Mouse (Mus musculus) neural tube, embryonic 13.5 days (tissue): ENCODE measurements around the gene Kcnk3. TPM values are rescaled to one million over a fixed set of nuclear protein-coding genes. Genes with fewer than 3 reads are reported as not detected.
A peak's percentile ranks its signal among the peaks of the same experiment; 100 is the strongest.

Experiments used
- ATAC-seq: fragments of 200-750 bp; cut with Nextera tagmentation; 2 replicates; pipeline ENCODE4 v1.8.0; 2017; ENCODE audit warnings: low read depth, mild to moderate bottlenecking, moderate TSS enrichment, moderate library complexity
- H3K27ac ChIP-seq: fragments of 300-500 bp; sonication (generic); replicated peaks from 2 replicates; pipeline ENCODE4 v1.5.1; 2015; ENCODE audit warnings: moderate library complexity, mild to moderate bottlenecking, inconsistent platforms
- H3K27me3 ChIP-seq: fragments of 300-500 bp; sonication (generic); 2 replicates; pipeline ENCODE4 v1.6.1; 2015; ENCODE audit warnings: mild to moderate bottlenecking, inconsistent platforms
- H3K36me3 ChIP-seq: fragments of 300-500 bp; sonication (generic); 2 replicates; pipeline ENCODE4 v1.6.1; 2015; ENCODE audit warnings: mild to moderate bottlenecking, inconsistent platforms
- H3K4me1 ChIP-seq: fragments of 300-500 bp; sonication (generic); replicated peaks from 2 replicates; pipeline ENCODE4 v1.6.1; 2015; ENCODE audit warnings: inconsistent platforms
- H3K4me2 ChIP-seq: fragments of 300-500 bp; sonication (generic); 2 replicates; pipeline ENCODE4 v1.6.1; 2015; ENCODE audit warnings: inconsistent platforms, mild to moderate bottlenecking, moderate library complexity
- H3K4me3 ChIP-seq: fragments of 300-500 bp; sonication (generic); 2 replicates; pipeline ENCODE4 v1.5.1; 2015; ENCODE audit warnings: mild to moderate bottlenecking, inconsistent platforms
- H3K9ac ChIP-seq: fragments of 300-500 bp; sonication (generic); 2 replicates; pipeline ENCODE4 v1.6.1; 2015; ENCODE audit warnings: moderate library complexity, mild to moderate bottlenecking, inconsistent platforms
- H3K9me3 ChIP-seq: fragments of 300-500 bp; sonication (generic); 2 replicates; pipeline ENCODE4 v1.6.1; 2016; ENCODE audit warnings: inconsistent platforms
- WGBS: fragments of 180-500 bp; shearing (Covaris S2); methylation state at CpG from one replicate; pipeline ENCODE4 v1.1.7; 2015; 5-methylcytosine and 5-hydroxymethylcytosine counted together
- polyA plus RNA-seq: library from polyadenylated mRNA; unstranded; fragments of >200 nt; fragmentation: Nextera tagmentation; extraction: Ambion mirVana; gene quantifications from 2 replicates; pipeline ENCODE4 v1.2.1, GENCODE M21; 2015

Kcnk3 gene
- polyA plus RNA-seq, 1 experiment from 2014 or later: 6.1 TPM

DNA sequence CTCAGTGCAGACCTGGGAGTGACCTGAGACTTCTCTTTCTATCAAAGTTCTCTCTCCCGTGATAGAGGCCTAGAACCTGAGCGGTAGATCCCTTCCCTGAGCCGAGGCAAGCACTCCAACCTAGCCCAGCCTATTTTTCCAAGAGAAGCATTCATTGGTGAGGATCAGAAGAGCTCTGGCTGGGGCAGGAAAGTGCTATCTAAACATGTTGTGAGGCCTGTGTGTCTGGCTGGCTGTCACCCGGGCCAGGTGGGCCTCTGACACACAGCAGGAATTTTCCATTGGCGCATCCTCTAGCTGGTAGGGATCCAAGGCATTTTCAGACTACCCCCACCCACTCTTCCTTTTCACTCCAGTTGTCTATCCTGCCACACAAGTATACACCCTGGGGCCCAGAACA is 16.1 kb upstream of the Kcnk3 start:
- Histone ChIP-seq H3K27me3 (no peaks in the 10 kb centered on the region), H3K9me3 (no peaks in the 10 kb centered on the region), H3K4me2 (no peak overlapping the region), H3K4me3 (no peak overlapping the region), H3K9ac (no peak overlapping the region), H3K4me1 (no peaks in the 10 kb centered on the region), H3K36me3 (no peaks in the 10 kb centered on the region), H3K27ac (no peak overlapping the region)
- 82% methylated on average over 5 of the region's 5 CpGs for WGBS
- ATAC-seq: no peak

DNA sequence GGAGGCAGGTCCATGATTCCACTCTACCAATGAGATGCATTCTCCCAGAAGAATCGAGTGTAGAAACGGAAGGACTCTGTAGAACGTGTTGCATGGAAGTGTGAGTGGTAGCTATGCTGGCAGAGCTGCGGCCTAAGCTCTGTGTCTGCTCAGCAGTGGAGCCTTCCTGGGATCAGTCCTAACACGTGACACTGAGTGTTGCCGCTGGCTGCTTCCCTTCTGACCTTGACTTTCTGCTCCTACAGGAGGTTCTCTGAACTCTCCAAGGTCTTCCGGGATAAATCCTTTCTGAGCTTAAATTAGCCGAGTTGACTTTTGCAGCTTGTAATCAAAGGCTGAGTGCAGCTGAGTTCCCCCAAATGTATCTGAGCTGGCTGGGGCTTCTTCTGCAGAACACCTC is 13.6 kb upstream of the Kcnk3 start:
- Histone ChIP-seq H3K9me3 (no peaks in the 10 kb centered on the region), H3K9ac (no peak overlapping the region), H3K27me3 (no peaks in the 10 kb centered on the region), H3K4me1 (no peaks in the 10 kb centered on the region), H3K36me3 (no peaks in the 10 kb centered on the region), H3K4me2 (no peak overlapping the region), H3K27ac (no peak overlapping the region), H3K4me3 (no peak overlapping the region)
- ATAC-seq: no peak
- 91% methylated on average over 8 of the region's 8 CpGs for WGBS

- no peaks in the 10 kb centered on the region for H3K36me3 ChIP-seq
- H3K9me3 ChIP-seq: no peaks in the 10 kb centered on the region
- ATAC-seq: no peak
- WGBS: 83% methylated on average over 7 of the region's 7 CpGs
- no peak overlapping the region for H3K9ac ChIP-seq
- no peak overlapping the region for H3K4me2 ChIP-seq
- no peaks in the 10 kb centered on the region for H3K4me1 ChIP-seq
- H3K27me3 ChIP-seq: no peaks in the 10 kb centered on the region
- no peak overlapping the region for H3K4me3 ChIP-seq
- no peak overlapping the region for H3K27ac ChIP-seq
Observed at GRCm38 (mm10) chr5:30576233-30576632, 11.7 kb upstream of the Kcnk3 start.

GRCm38 (mm10) chr5:30577251-30577650 is 10.7 kb upstream of the Kcnk3 start:
- H3K27me3 ChIP-seq: no peaks in the 10 kb centered on the region
- H3K36me3 ChIP-seq: no peaks in the 10 kb centered on the region
- H3K4me3 ChIP-seq: no peak overlapping the region
- no peak overlapping the region for H3K4me2 ChIP-seq
- no peak for ATAC-seq
- H3K27ac ChIP-seq: no peak overlapping the region
- no peaks in the 10 kb centered on the region for H3K9me3 ChIP-seq
- H3K9ac ChIP-seq: no peak overlapping the region
- no peaks in the 10 kb centered on the region for H3K4me1 ChIP-seq
- WGBS: 60% methylated on average over 9 of the region's 9 CpGs

DNA sequence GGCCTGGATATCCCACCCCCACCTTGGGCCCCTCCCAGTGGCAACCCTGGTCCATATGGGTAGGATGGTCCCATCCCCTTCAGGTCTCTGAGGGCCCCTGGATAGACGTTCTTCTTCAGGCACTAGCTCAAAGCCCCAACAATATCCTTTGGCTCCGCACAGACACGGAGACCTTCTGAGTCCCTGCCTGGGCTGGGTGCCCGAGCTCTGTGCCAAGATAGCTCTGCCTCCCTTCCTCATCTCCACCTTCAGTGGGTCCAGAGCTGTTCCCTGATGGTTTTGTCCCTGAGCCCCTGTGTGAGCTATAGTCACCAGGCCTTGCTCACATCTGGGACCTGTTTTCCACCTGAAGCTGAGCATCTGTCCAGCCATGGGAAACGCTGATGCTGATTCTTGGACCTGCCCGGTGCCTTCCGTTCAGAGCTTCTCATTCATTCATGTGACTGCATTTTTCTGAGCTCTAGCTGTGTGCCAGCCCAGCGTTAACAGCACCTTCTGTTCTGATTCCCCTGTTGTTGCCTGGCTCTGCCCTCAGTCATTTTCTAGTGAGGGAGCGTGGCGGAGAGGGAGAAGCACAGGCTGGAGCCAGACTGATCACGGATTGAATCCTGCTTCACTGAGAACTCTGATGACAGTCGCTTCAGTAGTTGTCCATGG is 10.2 kb upstream of the Kcnk3 start:
- no peak overlapping the region for H3K27ac ChIP-seq
- H3K27me3 ChIP-seq: no peaks in the 10 kb centered on the region
- no peak for ATAC-seq
- H3K4me3 ChIP-seq: no peak overlapping the region
- no peaks in the 10 kb centered on the region for H3K9me3 ChIP-seq
- H3K36me3 ChIP-seq: no peaks in the 10 kb centered on the region
- WGBS: 82% methylated on average over 12 of the region's 12 CpGs
- no peak overlapping the region for H3K9ac ChIP-seq
- no peak overlapping the region for H3K4me2 ChIP-seq
- H3K4me1 ChIP-seq: no peaks in the 10 kb centered on the region

- H3K27me3 ChIP-seq: peaks cover 2% of the 10 kb centered on the region; the same call in 1 of the 2 replicates
- no peak overlapping the region for H3K4me2 ChIP-seq
- no peaks in the 10 kb centered on the region for H3K4me1 ChIP-seq
- H3K9me3 ChIP-seq: no peaks in the 10 kb centered on the region
- WGBS: 80% methylated on average over 6 of the region's 6 CpGs
- H3K9ac ChIP-seq: no peak overlapping the region
- no peak overlapping the region for H3K4me3 ChIP-seq
- no peaks in the 10 kb centered on the region for H3K36me3 ChIP-seq
- no peak for ATAC-seq
- H3K27ac ChIP-seq: no peak overlapping the region
Observed at GRCm38 (mm10) chr5:30578445-30579080, 9.4 kb upstream of the Kcnk3 start.

GRCm38 (mm10) chr5:30580725-30581124 is 7.2 kb upstream of the Kcnk3 start:
- H3K27ac ChIP-seq: no peak overlapping the region
- no peaks in the 10 kb centered on the region for H3K4me1 ChIP-seq
- 32% methylated on average over 6 of the region's 6 CpGs for WGBS
- no peak for ATAC-seq
- no peaks in the 10 kb centered on the region for H3K9me3 ChIP-seq
- no peaks in the 10 kb centered on the region for H3K36me3 ChIP-seq
- no peak overlapping the region for H3K4me2 ChIP-seq
- peaks cover 14% of the 10 kb centered on the region for H3K27me3 ChIP-seq
- no peak overlapping the region for H3K4me3 ChIP-seq
- no peak overlapping the region for H3K9ac ChIP-seq

DNA sequence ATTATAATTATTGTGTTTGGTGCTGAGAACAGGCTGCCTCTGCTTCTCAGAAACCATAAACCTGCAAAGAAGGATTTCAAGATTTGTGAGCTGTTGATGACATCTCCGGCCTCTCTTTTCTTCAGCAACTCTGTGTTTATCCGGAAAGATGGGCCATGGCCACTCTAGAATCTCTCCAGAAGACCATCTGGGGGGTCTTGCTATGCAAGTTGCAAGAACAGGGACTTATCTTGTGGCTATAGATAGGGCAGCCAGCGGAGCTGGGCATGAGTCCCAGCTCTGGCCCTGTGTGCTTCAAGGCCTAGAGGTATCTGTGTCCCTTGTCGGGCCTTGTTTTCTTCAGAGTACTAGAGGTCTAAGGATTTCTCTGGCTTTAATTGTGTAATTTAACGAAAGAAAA is 6.0 kb upstream of the Kcnk3 start:
- H3K4me3 ChIP-seq: no peak overlapping the region
- 82% methylated on average over 5 of the region's 5 CpGs for WGBS
- H3K4me1 ChIP-seq: peaks cover 2% of the 10 kb centered on the region; the same call in 1 of the 2 replicates
- no peaks in the 10 kb centered on the region for H3K9me3 ChIP-seq
- no peak for ATAC-seq
- H3K9ac ChIP-seq: no peak overlapping the region
- H3K36me3 ChIP-seq: no peaks in the 10 kb centered on the region
- no peak overlapping the region for H3K4me2 ChIP-seq
- H3K27ac ChIP-seq: no peak overlapping the region
- H3K27me3 ChIP-seq: peaks cover 27% of the 10 kb centered on the region

GRCm38 (mm10) chr5:30586616-30587015 is 1.4 kb upstream of the Kcnk3 start:
- Histone ChIP-seq H3K4me1 (peaks cover 21% of the 10 kb centered on the region), H3K9ac (no peak overlapping the region), H3K27ac (no peak overlapping the region), H3K36me3 (no peaks in the 10 kb centered on the region), H3K27me3 (peaks cover 63% of the 10 kb centered on the region), H3K4me2 (no peak overlapping the region), H3K9me3 (no peaks in the 10 kb centered on the region), H3K4me3 (no peak overlapping the region)
- no peak for ATAC-seq
- 79% methylated on average over 3 of the region's 3 CpGs for WGBS

GRCm38 (mm10) chr5:30587101-30587500 is 869 bp upstream of the Kcnk3 start:
- Histone ChIP-seq H3K4me1 (peaks cover 22% of the 10 kb centered on the region), H3K27ac (no peak overlapping the region), H3K27me3 (peaks cover 63% of the 10 kb centered on the region), H3K9ac (peak overlapping the region; percentile 83; the same call in 1 of the 2 replicates), H3K4me3 (peak overlapping the region; percentile 65; the same call in 1 of the 2 replicates), H3K9me3 (no peaks in the 10 kb centered on the region), H3K36me3 (no peaks in the 10 kb centered on the region), H3K4me2 (peak overlapping the region; percentile 93)
- ATAC-seq: no peak
- WGBS: 35% methylated on average over 2 of the region's 2 CpGs

- peak overlapping the region; percentile 78 for H3K27ac ChIP-seq
Observed at GRCm38 (mm10) chr5:30588301-30588968, 465 bp downstream of the Kcnk3 start.

DNA sequence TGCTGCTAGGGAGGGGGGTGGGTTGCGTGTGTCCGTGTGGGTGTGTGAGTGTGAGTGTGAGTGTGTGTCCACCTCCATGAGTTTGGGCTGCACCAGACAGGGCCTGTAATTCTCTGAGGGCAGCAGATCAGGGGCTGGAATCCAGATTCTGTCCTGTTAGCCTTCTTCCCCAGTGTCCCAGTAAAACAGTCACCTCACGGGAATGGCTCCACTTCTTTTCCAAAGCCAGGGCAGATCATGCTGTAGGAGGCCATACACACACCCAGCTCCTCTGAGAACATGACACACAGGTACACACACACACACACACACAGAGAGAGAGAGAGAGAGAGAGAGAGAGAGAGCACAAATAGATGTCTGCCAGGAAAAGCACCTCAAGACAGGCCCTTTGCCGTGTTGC is 1.1 kb downstream of the Kcnk3 start:
- WGBS: 38% methylated on average over 4 of the region's 4 CpGs
- ATAC-seq: no peak
- Histone ChIP-seq H3K27me3 (peaks cover 57% of the 10 kb centered on the region), H3K9me3 (no peaks in the 10 kb centered on the region), H3K4me3 (peak overlapping the region; percentile 65), H3K4me1 (peaks cover 32% of the 10 kb centered on the region), H3K9ac (peak overlapping the region; percentile 83), H3K36me3 (no peaks in the 10 kb centered on the region), H3K4me2 (peak overlapping the region; percentile 93), H3K27ac (peak overlapping the region; percentile 78; the same call in 1 of the 2 replicates)

More at GRCm38 (mm10) chr5:30588301-30588968, 465 bp downstream of the Kcnk3 start:
- ATAC-seq: peak; percentile 74
- H3K27me3 ChIP-seq: peaks cover 62% of the 10 kb centered on the region
- WGBS: under 1% methylated on average over 70 of the region's 70 CpGs
- peak overlapping the region; percentile 93 for H3K4me2 ChIP-seq
- H3K9ac ChIP-seq: peak overlapping the region; percentile 83
- H3K4me3 ChIP-seq: peak overlapping the region; percentile 65
- peaks cover 25% of the 10 kb centered on the region for H3K4me1 ChIP-seq
- no peaks in the 10 kb centered on the region for H3K36me3 ChIP-seq
- H3K9me3 ChIP-seq: no peaks in the 10 kb centered on the region
